Mouse (Mus musculus) E14TG2a.4 (cell line): Measurements from ENCODE around the gene Mtor.

ENCODE experiments used
- CTCF ChIP-seq: conservative IDR thresholded peaks from 2 replicates; pipeline ENCODE4 v1.5.1; 2014; ENCODE audit warnings: low read length
- NANOG ChIP-seq: IDR thresholded peaks from 2 replicates; pipeline ENCODE4 v1.6.1; 2014; ENCODE audit warnings: borderline replicate concordance, low read length, mixed read lengths
- POU5F1 ChIP-seq: IDR thresholded peaks from 2 replicates; pipeline ENCODE4 v1.6.1; 2014; ENCODE audit warnings: low read length, borderline replicate concordance

- TF ChIP-seq CTCF (peak; percentile 91), NANOG (no peak), POU5F1 (no peak)
Observed at GRCm38 (mm10) chr4:148429686-148430085, 18.7 kb upstream of the Mtor start.
